ENCODE assay signal across 19 mouse cellular contexts in genomic region chr1:164786165-164786564, GRCm38 (mm10). TPM values are rescaled to one million over a fixed set of nuclear protein-coding genes. Genes with fewer than 3 reads are reported as not detected.
DNase-seq lines count a peak whose midpoint lies in the region; ATAC-seq and TF ChIP-seq lines count a peak whose summit lies in the region.
"Had no signal": no experiment of that assay in that cellular context is flagged by ENCODE, and none has a peak within 500 bp of the region (broad histone marks: within the 10 kb centered on the region; RNA-seq: fewer than 3 reads in every experiment).

No protein-coding gene starts in this region.

- no peak for ATAC-seq in heart, embryonic 12.5 days (ENCODE audit: insufficient number of reproducible peaks, low FRiP score)
- peak; percentile 45; the same call in 1 of the 2 replicates for ATAC-seq in heart, embryonic 16.5 days (replicated peaks; ENCODE audit: extremely low read depth, insufficient read depth, low FRiP score)
- ATAC-seq: activated CD4-positive, CD25-positive, alpha-beta regulatory T cell, adult 4 months; forebrain, embryonic 15.5 days; intestine, embryonic 16.5 days; Patski had no signal

- H3K4me2 ChIP-seq in heart, embryonic 12.5 days = no peak overlapping the region
- H3K4me2 ChIP-seq in heart, embryonic 16.5 days (ENCODE audit: low read depth, low read length) = no peak overlapping the region
- H3K4me2 ChIP-seq: embryonic facial prominence, embryonic 12.5 days; forebrain, embryonic 15.5 days; hindbrain, embryonic 15.5 days; kidney, embryonic 15.5 days had no signal

- H3K4me1 ChIP-seq in heart, embryonic 12.5 days (replicated peaks) = peaks cover 21% of the 10 kb centered on the region; the same call in 1 of the 2 replicates
- H3K4me1 ChIP-seq in heart, embryonic 16.5 days (ENCODE audit: control insufficient read depth, insufficient read depth, low read length) = peaks cover 3% of the 10 kb centered on the region; the same call in 1 of the 2 replicates
- H3K4me1 ChIP-seq: embryonic facial prominence, embryonic 12.5 days; forebrain, embryonic 15.5 days; hindbrain, embryonic 15.5 days; kidney, embryonic 15.5 days had no signal

- 24% methylated on average over 5 of the region's 5 CpGs for WGBS in heart, embryonic 12.5 days
- 46% methylated on average over 5 of the region's 5 CpGs for WGBS in heart, embryonic 16.5 days

- H3K9me3 ChIP-seq in heart, embryonic 12.5 days (replicated peaks) = no peaks in the 10 kb centered on the region
- H3K9me3 ChIP-seq in heart, embryonic 16.5 days (replicated peaks; ENCODE audit: control insufficient read depth, low read length) = no peaks in the 10 kb centered on the region
- H3K9me3 ChIP-seq: embryonic facial prominence, embryonic 12.5 days; forebrain, embryonic 15.5 days; hindbrain, embryonic 15.5 days; kidney, embryonic 15.5 days had no signal

- H3K27me3 ChIP-seq in heart, embryonic 12.5 days (replicated peaks) = no peaks in the 10 kb centered on the region
- no peaks in the 10 kb centered on the region for H3K27me3 ChIP-seq in heart, embryonic 16.5 days (ENCODE audit: control insufficient read depth, insufficient read depth, low read length)
- H3K27me3 ChIP-seq: CH12.LX; embryonic facial prominence, embryonic 12.5 days; forebrain, embryonic 15.5 days; hindbrain, embryonic 15.5 days; kidney, embryonic 15.5 days; Patski had no signal

- H3K36me3 ChIP-seq in heart, embryonic 12.5 days = no peaks in the 10 kb centered on the region
- no peaks in the 10 kb centered on the region for H3K36me3 ChIP-seq in heart, embryonic 16.5 days (ENCODE audit: control insufficient read depth, insufficient read depth)
- H3K36me3 ChIP-seq: embryonic facial prominence, embryonic 12.5 days; forebrain, embryonic 15.5 days; hindbrain, embryonic 15.5 days; kidney, embryonic 15.5 days had no signal

- no peak for DNase-seq in gastrocnemius, adult 2 months
- DNase-seq in gastrocnemius, postnatal 4 days (ENCODE audit: low spot score in 2 of 2) = no peak
- DNase-seq in heart, postnatal 36 days = no peak
- DNase-seq in heart, adult 9 months (ENCODE audit: low spot score in 2 of 2) = no peak
- DNase-seq: adrenal gland, postnatal 14 days; cerebellum, adult 11-12 months; cerebellum, adult 9-10 months; cerebellum, postnatal 25 days; gastrocnemius, postnatal 10 days had no signal

- TF ChIP-seq CTCF in gastrocnemius, adult 2 months (IDR thresholded peaks at IDR 0.05) = no peak

- no peak overlapping the region for H3K9ac ChIP-seq in heart, embryonic 12.5 days
- no peak overlapping the region for H3K9ac ChIP-seq in heart, embryonic 16.5 days (ENCODE audit: low read length)
- H3K9ac ChIP-seq: embryonic facial prominence, embryonic 12.5 days; forebrain, embryonic 15.5 days; hindbrain, embryonic 15.5 days; kidney, embryonic 15.5 days had no signal

- intact Hi-C loops in gastrocnemius, adult 2 months (cut with DNase I) = loop anchor here (5.0 kb wide), 1 partner anchor 111 kb away; no protein-coding TSS in a partner anchor
- intact Hi-C loops in heart, postnatal 36 days (cut with DNase I) = no loop called here

- no peak overlapping the region for H3K4me3 ChIP-seq in gastrocnemius, adult 2 months
- no peak overlapping the region for H3K4me3 ChIP-seq in heart, embryonic 12.5 days
- H3K4me3 ChIP-seq in heart, embryonic 16.5 days (ENCODE audit: low read length) = no peak overlapping the region
- H3K4me3 ChIP-seq: embryonic facial prominence, embryonic 12.5 days; forebrain, embryonic 15.5 days; hindbrain, embryonic 15.5 days; kidney, embryonic 15.5 days had no signal

- H3K27ac ChIP-seq in gastrocnemius, adult 2 months = peak overlapping the region; percentile 85
- H3K27ac ChIP-seq in heart, embryonic 12.5 days (ENCODE audit: poor library complexity, severe bottlenecking) = peak overlapping the region; percentile 44
- H3K27ac ChIP-seq in heart, embryonic 16.5 days (ENCODE audit: low read length) = no peak overlapping the region
- H3K27ac ChIP-seq: embryonic facial prominence, embryonic 12.5 days; forebrain, embryonic 15.5 days; hindbrain, embryonic 15.5 days; kidney, embryonic 15.5 days had no signal

RNA-seq across cellular contexts. Expression of gene Dpt, which starts 10.3 kb away (rescaled TPM):
- total RNA-seq in gastrocnemius, adult 2 months (2021) = 10 to 100 TPM; 42.5 to 58.4 TPM
- total RNA-seq in gastrocnemius, postnatal 4 days (2021) = 100 to 1,000 TPM; 205 to 231 TPM
- 1.7 and 2.1 TPM in 2 replicates for polyA plus RNA-seq in heart, embryonic 12.5 days (2016; fragmentation: Nextera tagmentation; extraction: Ambion mirVana)
- total RNA-seq in heart, postnatal 36 days (2021) = 100 to 1,000 TPM; 109 TPM
- polyA plus RNA-seq in heart, embryonic 16.5 days (2015; fragmentation: Nextera tagmentation; extraction: Ambion mirVana) = 86.5 and 96.2 TPM in 2 replicates
- total RNA-seq: CH12.LX had no signal
- polyA plus RNA-seq: forebrain, embryonic 15.5 days had no signal
